In the genomic region with DNA sequence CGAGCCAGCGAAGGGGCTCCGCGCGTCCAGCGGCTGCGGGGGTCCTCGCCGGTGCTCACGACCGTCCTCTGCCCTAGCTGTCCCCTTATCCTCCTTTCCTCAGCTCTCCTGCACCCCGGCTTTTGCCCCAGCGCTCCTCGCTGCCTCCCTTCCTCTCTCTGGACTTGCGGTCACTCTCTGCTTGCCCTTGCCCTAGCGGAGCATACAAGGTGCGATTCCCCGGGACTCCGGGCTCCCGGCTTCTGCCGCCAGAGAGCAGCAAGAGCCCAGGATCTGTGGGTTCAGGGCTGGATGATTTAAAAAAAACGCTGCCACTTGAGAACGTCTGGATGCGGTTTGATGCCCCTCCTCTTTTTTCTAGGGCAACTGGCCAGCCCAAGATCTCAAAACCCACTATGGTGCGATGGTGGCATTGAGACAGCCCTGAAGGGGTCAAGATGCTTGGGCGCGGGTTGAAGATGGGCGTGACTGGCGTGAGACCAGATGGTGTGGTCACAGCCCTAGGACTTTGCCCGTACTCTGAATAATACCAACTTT, we compare ENCODE assay signal across 7 mouse cellular contexts. TPM values are rescaled to one million over a fixed set of nuclear protein-coding genes. Genes with fewer than 3 reads are reported as not detected.
DNase-seq lines count a peak whose midpoint lies in the region; ATAC-seq lines count a peak whose summit lies in the region.

No protein-coding gene starts in this region.

- DNase-seq in adrenal gland, postnatal 14 days: peak; percentile 90
- peak; percentile 83 for DNase-seq in embryonic facial prominence, embryonic 10.5 days (ENCODE audit: low spot score)
- DNase-seq in left cerebral cortex, postnatal 4 days: peak; percentile 82
- peak; percentile 82 for DNase-seq in midbrain, embryonic 10.5 days (ENCODE audit: low spot score)

- peaks cover 87% of the 10 kb centered on the region for H3K27me3 ChIP-seq in embryonic facial prominence, embryonic 10.5 days (replicated peaks; ENCODE audit: low read depth, poor library complexity, severe bottlenecking)
- H3K27me3 ChIP-seq in intestine, embryonic 16.5 days (replicated peaks; ENCODE audit: control insufficient read depth, insufficient read depth, low read length): peaks cover 57% of the 10 kb centered on the region
- peaks cover 79% of the 10 kb centered on the region for H3K27me3 ChIP-seq in midbrain, embryonic 10.5 days (ENCODE audit: low read depth, poor library complexity, severe bottlenecking)
- H3K27me3 ChIP-seq in stomach, embryonic 15.5 days (replicated peaks): peaks cover 71% of the 10 kb centered on the region

- H3K27ac ChIP-seq in embryonic facial prominence, embryonic 10.5 days (replicated peaks): no peak overlapping the region; the same call in 1 of the 2 replicates
- H3K27ac ChIP-seq in intestine, embryonic 16.5 days (ENCODE audit: low read length): no peak overlapping the region
- peak overlapping the region; percentile 64; the same call in 1 of the 2 replicates for H3K27ac ChIP-seq in midbrain, embryonic 10.5 days (replicated peaks)
- H3K27ac ChIP-seq in stomach, embryonic 15.5 days: no peak overlapping the region

- intact Hi-C loops in left cerebral cortex, postnatal 4 days (cut with DNase I): loop anchor here (2.0 kb wide), 1 partner anchor 250 kb away; no protein-coding TSS in a partner anchor

- under 1% methylated on average over 30 of the region's 30 CpGs for WGBS in embryonic facial prominence, embryonic 10.5 days
- WGBS in intestine, embryonic 16.5 days: under 1% methylated on average over 29 of the region's 30 CpGs
- under 1% methylated on average over 30 of the region's 30 CpGs for WGBS in midbrain, embryonic 10.5 days
- 1% methylated on average over 24 of the region's 30 CpGs for WGBS in stomach, embryonic 15.5 days

- no peaks in the 10 kb centered on the region for H3K36me3 ChIP-seq in embryonic facial prominence, embryonic 10.5 days (replicated peaks)
- no peaks in the 10 kb centered on the region for H3K36me3 ChIP-seq in intestine, embryonic 16.5 days (ENCODE audit: control insufficient read depth, insufficient read depth, low read length)
- H3K36me3 ChIP-seq in midbrain, embryonic 10.5 days: no peaks in the 10 kb centered on the region
- H3K36me3 ChIP-seq in stomach, embryonic 15.5 days: no peaks in the 10 kb centered on the region

- H3K4me3 ChIP-seq in embryonic facial prominence, embryonic 10.5 days: peak overlapping the region; percentile 65
- peak overlapping the region; percentile 54 for H3K4me3 ChIP-seq in intestine, embryonic 16.5 days (ENCODE audit: low read length)
- H3K4me3 ChIP-seq in midbrain, embryonic 10.5 days: peak overlapping the region; percentile 64
- H3K4me3 ChIP-seq in stomach, embryonic 15.5 days (replicated peaks): peak overlapping the region; percentile 53

- peak; percentile 46 for ATAC-seq in granulocyte monocyte progenitor cell, adult 5-6 weeks (replicated peaks; ENCODE audit: poor library complexity, severe bottlenecking)
- peak; percentile 79 for ATAC-seq in intestine, embryonic 16.5 days
- ATAC-seq in stomach, embryonic 15.5 days (ENCODE audit: insufficient read depth, low FRiP score, low read depth): peak; percentile 38; the same call in 1 of the 2 replicates

- peak overlapping the region; percentile 54 for H3K9ac ChIP-seq in intestine, embryonic 16.5 days (ENCODE audit: low read depth, low read length)
- 0 out of 2 replicates have a peak overlapping the region, but pooled peaks have one; percentile 26 for H3K9ac ChIP-seq in stomach, embryonic 15.5 days

- H3K9me3 ChIP-seq in embryonic facial prominence, embryonic 10.5 days: no peaks in the 10 kb centered on the region
- H3K9me3 ChIP-seq in intestine, embryonic 16.5 days (ENCODE audit: control insufficient read depth, low read length): no peaks in the 10 kb centered on the region
- no peaks in the 10 kb centered on the region for H3K9me3 ChIP-seq in midbrain, embryonic 10.5 days (replicated peaks)
- no peaks in the 10 kb centered on the region for H3K9me3 ChIP-seq in stomach, embryonic 15.5 days

- peak overlapping the region; percentile 90 for H3K4me2 ChIP-seq in intestine, embryonic 16.5 days (ENCODE audit: low read depth, low read length)
- H3K4me2 ChIP-seq in stomach, embryonic 15.5 days: peak overlapping the region; percentile 87

- peaks cover 21% of the 10 kb centered on the region for H3K4me1 ChIP-seq in embryonic facial prominence, embryonic 10.5 days
- peaks cover 12% of the 10 kb centered on the region for H3K4me1 ChIP-seq in intestine, embryonic 16.5 days (ENCODE audit: control insufficient read depth, insufficient read depth, low read length)
- H3K4me1 ChIP-seq in midbrain, embryonic 10.5 days: peaks cover 25% of the 10 kb centered on the region
- peaks cover 10% of the 10 kb centered on the region for H3K4me1 ChIP-seq in stomach, embryonic 15.5 days

RNA-seq across cellular contexts. Expression of a gene that starts 0.6 kb away (rescaled TPM):
- total RNA-seq in adrenal gland, postnatal 14 days (2021): 16.9 and 22.4 TPM in 2 replicates
- 0.08 TPM in 1 of 2 replicates, not detected in the other for polyA plus RNA-seq in embryonic facial prominence, embryonic 10.5 days (2016; fragmentation: Nextera tagmentation; extraction: Ambion mirVana)
- total RNA-seq in granulocyte monocyte progenitor cell, adult 5-6 weeks (2014; fragmentation: Nextera tagmentation): not detected in 2 replicates
- not detected in 2 replicates for total RNA-seq in granulocyte monocyte progenitor cell, adult 5-6 weeks (2017)
- 0.21 and 0.28 TPM in 2 replicates for polyA plus RNA-seq in intestine, embryonic 16.5 days (2015; fragmentation: Nextera tagmentation; extraction: Ambion mirVana)
- total RNA-seq in left cerebral cortex, postnatal 4 days (2021): 1 to 10 TPM; 2.6 to 4.5 TPM
- 0.47 and 0.60 TPM in 2 replicates for polyA plus RNA-seq in midbrain, embryonic 10.5 days (2016; fragmentation: Nextera tagmentation; extraction: Ambion mirVana)
- polyA plus RNA-seq in stomach, embryonic 15.5 days (2015; fragmentation: Nextera tagmentation; extraction: Ambion mirVana): 0.85 and 0.96 TPM in 2 replicates
